Mouse (Mus musculus): ENCODE measurements around the gene Resf1. TPM values are rescaled to one million over a fixed set of nuclear protein-coding genes. Genes with fewer than 3 reads are reported as not detected.
"Not testable (repeated sequence)": the region's sequence is repeated elsewhere in the genome, so short reads cannot be mapped to it uniquely, and the experiment has no call there.

The Resf1 gene
- total RNA-seq, 2 experiments from 2014 or later = 45.0 to 49.8 TPM

DNA sequence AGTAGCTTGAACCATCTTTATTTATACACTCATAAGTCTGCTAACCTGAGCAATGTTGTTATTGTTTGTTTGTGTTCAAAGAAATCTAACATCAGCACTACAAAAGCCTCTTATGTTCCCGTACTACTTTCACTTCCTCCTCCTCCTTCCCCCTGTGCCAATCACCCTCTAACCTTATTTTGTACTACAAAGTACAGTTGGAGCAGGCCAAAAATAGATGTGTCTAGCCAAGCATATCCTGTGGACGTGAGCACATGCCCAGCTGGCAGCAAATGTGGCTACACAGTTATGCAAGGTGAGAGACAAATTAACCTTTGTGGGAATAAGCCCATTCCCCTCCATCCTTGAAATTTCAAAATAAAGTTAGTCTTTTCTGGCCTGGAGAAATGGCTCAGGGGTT is 34.6 kb downstream of the Resf1 start:
- no peak for DNase-seq (ENCODE audit: low spot score in 2 of 2)

- DNase-seq (ENCODE audit: low spot score in 2 of 2) = no peak
Measured at GRCm38 (mm10) chr6:149344372-149344771, 35.2 kb downstream of the Resf1 start.

- not testable (repeated sequence) for DNase-seq (ENCODE audit: low spot score in 2 of 2)
Measured at GRCm38 (mm10) chr6:149348211-149348610, 39.0 kb downstream of the Resf1 start.

DNA sequence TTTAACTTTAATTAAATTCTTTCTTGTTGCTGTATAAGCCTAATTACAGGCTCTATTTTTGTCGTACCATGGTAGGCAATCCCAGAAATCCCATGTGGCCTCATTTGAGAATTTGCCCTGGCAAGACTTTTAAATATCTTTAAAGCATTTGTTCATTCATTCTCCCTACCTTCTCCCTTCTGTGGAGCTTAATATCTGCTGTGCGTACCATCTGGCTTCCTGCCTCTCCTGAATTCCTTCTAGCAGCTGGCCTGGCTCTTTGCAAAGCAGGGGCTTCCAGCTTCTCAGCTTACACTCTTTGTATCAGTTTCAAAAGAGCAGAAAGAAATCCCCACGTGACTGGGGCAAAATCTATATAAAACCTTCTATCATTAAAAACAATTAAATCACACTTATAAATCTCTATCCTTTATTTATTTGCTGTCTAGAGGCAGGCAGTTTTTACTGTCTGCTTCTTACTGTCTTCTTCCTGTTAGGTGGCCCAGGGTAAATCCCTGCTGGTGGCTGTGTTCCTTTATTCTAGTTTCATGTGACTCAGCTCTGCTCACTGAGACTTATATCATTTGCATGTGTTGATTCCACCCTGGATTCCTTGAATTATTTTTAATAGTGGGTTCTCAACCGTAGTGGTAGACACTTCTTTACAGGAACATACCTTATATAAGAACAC is 45.7 kb downstream of the Resf1 start:
- DNase-seq (ENCODE audit: low spot score in 2 of 2) = no peak

DNA sequence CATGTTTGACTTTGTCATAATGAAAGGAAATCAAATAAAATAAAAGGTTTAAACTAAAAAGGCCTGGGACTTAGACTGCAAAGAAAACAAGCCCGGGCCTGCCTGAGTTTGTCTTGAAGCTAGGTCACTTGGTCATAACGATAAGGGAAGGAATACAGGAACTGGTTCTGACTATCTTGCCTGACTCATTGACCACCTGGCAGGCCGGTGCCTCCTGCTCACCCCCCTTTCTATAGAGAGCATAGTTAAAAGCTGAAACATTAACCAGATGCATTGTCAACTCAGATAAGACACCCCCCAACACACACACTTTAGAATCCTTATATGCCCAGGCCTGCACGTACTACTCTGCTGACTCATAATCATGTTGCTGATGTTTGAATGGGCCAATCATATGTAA is 46.6 kb downstream of the Resf1 start:
- DNase-seq (ENCODE audit: low spot score in 2 of 2) = not testable (repeated sequence)

DNA sequence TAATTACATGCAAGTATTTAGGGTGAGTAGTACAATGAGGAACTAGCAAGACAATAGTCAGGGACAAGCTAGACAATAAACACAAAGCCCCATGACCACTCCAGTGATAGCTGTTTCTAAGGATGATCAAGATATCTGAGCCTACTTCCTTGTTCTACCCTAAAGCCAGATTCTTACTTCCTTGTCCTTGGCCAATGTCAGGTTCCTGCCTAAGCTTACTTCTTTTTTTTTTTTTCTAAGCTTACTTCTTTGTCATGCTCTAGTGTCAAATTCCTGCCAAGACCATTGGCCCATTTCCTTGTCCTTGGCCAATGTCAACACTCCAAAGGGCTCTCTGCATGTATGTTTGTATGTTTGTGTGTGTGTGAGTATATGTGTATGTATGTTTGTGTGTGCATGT is 47.9 kb downstream of the Resf1 start:
- no peak for DNase-seq (ENCODE audit: low spot score in 2 of 2)

DNA sequence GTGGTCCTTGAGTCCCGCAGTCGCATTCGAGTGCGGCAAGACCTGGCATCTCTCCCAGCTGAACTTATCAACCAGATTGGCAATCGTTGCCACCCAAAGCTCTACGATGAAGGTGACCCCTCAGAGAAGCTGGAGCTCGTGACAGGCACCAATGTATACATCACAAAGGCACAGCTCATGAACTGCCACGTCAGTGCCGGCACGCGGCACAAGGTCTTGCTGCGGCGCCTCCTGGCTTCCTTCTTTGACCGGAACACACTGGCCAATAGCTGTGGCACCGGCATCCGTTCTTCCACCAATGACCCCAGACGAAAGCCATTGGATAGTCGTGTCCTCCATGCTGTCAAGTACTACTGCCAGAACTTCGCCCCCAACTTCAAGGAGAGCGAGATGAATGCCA is 53.3 kb downstream of the Resf1 start:
- DNase-seq (ENCODE audit: low spot score in 2 of 2) = not testable (repeated sequence)

DNA sequence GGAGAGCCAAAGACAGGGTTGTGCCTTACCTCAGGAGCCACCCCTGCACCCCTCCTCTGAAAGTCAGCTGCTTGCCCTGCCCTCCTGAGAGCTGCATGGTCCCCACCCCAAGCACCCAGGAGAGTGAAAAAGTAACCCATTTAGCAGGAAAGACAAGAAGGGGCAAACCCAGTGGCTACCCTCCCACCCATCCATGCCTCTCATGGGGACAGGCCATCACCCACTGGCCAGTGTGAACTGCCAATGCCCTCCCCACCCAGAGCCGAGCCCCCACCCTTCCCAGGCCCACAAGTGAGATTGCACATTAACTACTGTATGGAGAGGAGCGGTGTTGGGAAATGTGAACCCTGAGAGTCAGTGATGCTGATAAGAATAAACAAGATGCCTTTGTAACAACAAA is 56.8 kb downstream of the Resf1 start:
- not testable (repeated sequence) for DNase-seq (ENCODE audit: low spot score in 2 of 2)

DNA sequence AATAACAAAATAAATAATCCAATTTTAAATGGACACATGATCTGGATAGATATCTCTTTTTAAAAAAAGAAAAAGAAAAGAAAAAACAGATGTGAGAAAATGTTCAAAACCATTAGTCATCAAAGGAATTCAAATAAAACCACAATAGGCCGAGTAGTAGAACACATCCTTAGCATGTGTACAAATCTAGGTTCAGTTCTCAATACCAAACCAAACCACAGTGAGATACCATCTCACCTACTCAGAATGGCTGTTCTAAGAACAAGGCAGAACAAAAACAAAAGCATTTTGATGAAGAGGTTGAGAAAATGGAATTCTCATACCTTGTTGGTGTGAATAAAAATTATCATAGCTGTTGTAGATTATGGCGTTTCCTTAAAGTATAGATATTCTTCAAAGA is 57.2 kb downstream of the Resf1 start:
- no peak for DNase-seq (ENCODE audit: low spot score in 2 of 2)

- DNase-seq (ENCODE audit: low spot score in 2 of 2) = peak in 1 of 2 experiments; percentile 48
Measured at GRCm38 (mm10) chr6:149374986-149375457, 65.8 kb downstream of the Resf1 start.

- no peak for DNase-seq (ENCODE audit: low spot score in 2 of 2)
Measured at GRCm38 (mm10) chr6:149383531-149383930, 74.3 kb downstream of the Resf1 start.

Other genes starting within 250 kb of the Resf1 start
- gene Dennd5b, start 207.7 kb upstream of the Resf1 start, total RNA-seq (2021) = 10 to 100 TPM; 22.9 to 25.8 TPM
- gene Gm10203, start 179.2 kb upstream of the Resf1 start, total RNA-seq (2021) = not detected
- gene Etfbkmt, start 169.6 kb upstream of the Resf1 start, total RNA-seq (2021) = 10 to 100 TPM; 15.6 to 16.4 TPM
- 10 to 100 TPM; 23.4 to 24.0 TPM for gene Amn1, start 120.7 kb upstream of the Resf1 start, total RNA-seq (2021)
- 10 to 100 TPM in 1 of 2 experiments, 1 to 10 TPM in 1; 7.9 to 10.3 TPM for gene Bicd1, start 99.5 kb downstream of the Resf1 start, total RNA-seq (2021)